Mouse (Mus musculus): ENCODE data around the gene Slc35g2.

- TF ChIP-seq POLR2A (IDR thresholded peaks at IDR 0.05; ENCODE audit: low read depth, low read length) (no peak), MXI1 (IDR thresholded peaks at IDR 0.05; ENCODE audit: low read depth, low read length) (no peak), JUN (IDR thresholded peaks at IDR 0.05; ENCODE audit: insufficient read depth, low read depth, low read length) (no peak), SIN3A (IDR thresholded peaks at IDR 0.05; ENCODE audit: low read length) (no peak), EP300 (IDR thresholded peaks at IDR 0.05; ENCODE audit: low read length) (no peak)
Observed at GRCm38 (mm10) chr9:100531296-100531695, 39.6 kb downstream of the Slc35g2 start.
